Mouse (Mus musculus): ENCODE measurements around the gene Myh3.

DNA sequence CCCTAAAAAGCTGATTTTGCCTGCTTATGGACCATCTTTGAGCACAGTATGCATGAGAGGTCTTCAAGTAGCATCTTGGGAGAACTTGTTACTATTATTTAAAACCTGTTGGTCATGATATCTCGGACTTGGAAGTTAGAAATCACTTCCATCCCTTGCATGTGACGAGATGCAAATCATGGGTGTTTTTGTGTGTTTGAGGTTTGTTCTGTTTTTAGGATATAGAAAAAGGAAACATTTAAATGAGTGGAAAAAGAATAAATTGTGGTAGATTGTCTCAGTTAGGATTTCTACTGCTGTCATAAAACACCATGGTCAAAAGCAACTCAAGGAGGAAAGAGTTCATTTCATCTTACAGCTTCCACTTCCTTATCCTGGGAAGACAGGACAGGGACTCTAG lies 57.4 kb downstream of the Myh3 start:
- TF ChIP-seq CTCF (IDR thresholded peaks at IDR 0.05; ENCODE audit: control insufficient read depth, insufficient read depth, insufficient replicate concordance, low read depth, low read length) (no peak), POLR2A (IDR thresholded peaks at IDR 0.05; ENCODE audit: control insufficient read depth, low read depth, low read length) (no peak)

Measured in testis, adult 2 months (tissue).